Mouse (Mus musculus) kidney, adult 10 weeks (tissue): ENCODE results near the gene Tex2. TPM values are rescaled to one million over a fixed set of nuclear protein-coding genes. Genes with fewer than 3 reads are reported as not detected.

Source experiments
- polyA plus RNA-seq: library from polyadenylated mRNA; stranded (reverse); fragments of 350-450 nt; fragmentation: Illumina TruSeq; extraction: RNeasy Lipid Tissue Mini Kit (QIAGEN cat#74804); gene quantifications from one replicate; pipeline ENCODE4 v1.2.3, GENCODE M21; 2014; ENCODE audit warnings: low read depth, low replicate concordance

Tex2 gene
- 56.5 TPM for polyA plus RNA-seq

DNA sequence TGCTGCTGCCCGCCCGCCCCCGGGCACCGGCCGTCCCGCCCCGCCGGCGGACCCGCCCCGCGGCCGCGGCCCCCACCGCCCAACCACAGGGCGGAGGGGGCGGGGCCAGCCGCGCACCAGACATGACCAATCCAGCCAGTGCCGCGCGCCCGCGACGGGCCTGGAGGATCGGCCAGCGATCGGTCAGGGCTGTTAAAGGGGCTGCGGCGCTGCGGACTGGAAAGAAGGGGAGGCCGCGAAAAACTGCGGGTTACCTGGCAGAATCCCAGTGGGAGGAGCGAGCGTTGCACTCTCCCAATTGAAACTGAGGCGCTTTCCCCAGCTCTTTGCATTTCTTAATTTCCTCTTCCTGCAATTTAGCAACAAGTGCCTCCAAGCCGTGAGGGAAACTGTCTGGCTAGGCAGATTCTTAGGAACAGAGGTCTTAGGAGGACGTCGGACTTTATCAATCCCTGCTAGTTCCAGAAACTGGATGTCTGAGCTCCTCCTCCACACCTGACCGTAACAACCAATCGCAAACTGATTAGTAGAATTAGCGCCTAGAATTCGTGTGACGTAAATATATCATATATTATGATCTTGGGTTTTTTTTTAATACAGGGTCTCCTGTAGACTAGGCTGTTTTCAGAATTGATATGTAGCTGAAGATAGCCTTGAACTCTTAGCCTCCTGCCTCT is at the start of gene Tex2:
Gene Tex2 (minus strand): TSS at position 463 of the 677 bp plus-strand sequence.

DNA sequence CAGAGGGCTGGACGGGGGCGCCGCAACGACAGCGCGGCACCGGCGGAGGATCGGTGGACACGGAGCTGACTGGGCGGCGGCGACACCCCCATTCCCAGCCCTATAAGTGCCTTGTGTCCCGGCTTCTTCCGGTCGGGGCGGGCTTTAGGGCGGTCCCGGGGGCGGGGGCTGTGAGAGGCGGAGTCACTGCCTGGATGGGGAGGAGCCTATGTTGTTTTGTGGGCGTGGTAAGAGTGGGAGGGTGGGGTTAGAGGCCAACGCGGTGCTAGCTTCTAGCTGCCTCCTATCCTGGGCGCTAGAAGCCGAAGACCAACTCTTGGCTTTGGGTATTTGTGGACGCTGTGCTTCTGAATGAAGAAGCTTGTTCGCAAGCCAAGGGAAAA is 125.5 kb downstream of the Tex2 start, which contains the start of gene Ern1:
Gene Ern1 (minus strand): TSS at position 120 of the 383 bp plus-strand sequence.

Other genes with a start within 250 kb of the Tex2 start
- gene Prr29, start 248.0 kb downstream of the Tex2 start, polyA plus RNA-seq: not detected
- 1.4 TPM for gene Icam2, start 225.3 kb downstream of the Tex2 start, polyA plus RNA-seq
- gene Ern1, start 125.6 kb downstream of the Tex2 start, polyA plus RNA-seq: 9.8 TPM
- 24.8 TPM for gene Pecam1, start 137.2 kb upstream of the Tex2 start, polyA plus RNA-seq
- 0.61 TPM for gene Milr1, start 137.8 kb upstream of the Tex2 start, polyA plus RNA-seq
- 5.5 TPM for gene Polg2, start 166.1 kb upstream of the Tex2 start, polyA plus RNA-seq
- 996 TPM for gene Ddx5, start 175.8 kb upstream of the Tex2 start, polyA plus RNA-seq
- gene Cep95, start 175.8 kb upstream of the Tex2 start, polyA plus RNA-seq: 17.0 TPM